Mouse (Mus musculus) hindbrain, postnatal 0 days (tissue): ENCODE data around the gene Relch. TPM values are rescaled to one million over a fixed set of nuclear protein-coding genes. Genes with fewer than 3 reads are reported as not detected.

ENCODE experiments used
- ATAC-seq: fragments of 200-750 bp; cut with Nextera tagmentation; 2 replicates; pipeline ENCODE4 v1.8.0; 2017; ENCODE audit warnings: mild to moderate bottlenecking, moderate TSS enrichment, moderate library complexity
- DNase-seq: peaks from one replicate; pipeline ENCODE4 v3.0.0-alpha.2; 2015; ENCODE audit warnings: low spot score
- H3K27ac ChIP-seq: fragments of 300-500 bp; sonication (generic); 2 replicates; pipeline ENCODE4 v1.5.1; 2014; ENCODE audit warnings: mild to moderate bottlenecking
- H3K27me3 ChIP-seq: fragments of 300-500 bp; sonication (generic); 2 replicates; pipeline ENCODE4 v1.6.1; 2014; ENCODE audit warnings: low read length, mixed read lengths; ENCODE audit not compliant: insufficient read depth
- H3K36me3 ChIP-seq: fragments of 300-500 bp; sonication (generic); 2 replicates; pipeline ENCODE4 v1.6.1; 2014; ENCODE audit warnings: low read length, mixed read lengths; ENCODE audit not compliant: insufficient read depth
- H3K4me1 ChIP-seq: fragments of 300-500 bp; sonication (generic); 2 replicates; pipeline ENCODE4 v1.6.1; 2014; ENCODE audit warnings: antibody characterized with exemption, low read length, mixed read lengths; ENCODE audit not compliant: insufficient read depth
- H3K4me2 ChIP-seq: fragments of 300-500 bp; sonication (generic); 2 replicates; pipeline ENCODE4 v1.6.1; 2014; ENCODE audit warnings: low read depth, mild to moderate bottlenecking, low read length, moderate library complexity, mixed read lengths
- H3K4me3 ChIP-seq: fragments of 300-500 bp; sonication (generic); 2 replicates; pipeline ENCODE4 v1.5.1; 2014; ENCODE audit warnings: low read length
- H3K9ac ChIP-seq: fragments of 300-500 bp; sonication (generic); replicated peaks from 2 replicates; pipeline ENCODE4 v1.6.1; 2014; ENCODE audit warnings: mild to moderate bottlenecking, low read length, moderate library complexity, mixed read lengths
- H3K9me3 ChIP-seq: fragments of 300-500 bp; sonication (generic); 2 replicates; pipeline ENCODE4 v1.6.1; 2016; ENCODE audit warnings: low read length, mixed read lengths
- CTCF ChIP-seq: IDR thresholded peaks from 2 replicates; pipeline ENCODE4 v1.5.1; 2016; ENCODE audit warnings: antibody characterized with exemption, control low read depth, low read depth
- WGBS: fragments of 180-500 bp; shearing (Covaris S2); extraction: QIAGEN DNeasy Blood & Tissue Kit; methylation state at CpG from one replicate; pipeline ENCODE4 v1.1.7; 2014; 5-methylcytosine and 5-hydroxymethylcytosine counted together
- polyA plus RNA-seq: library from polyadenylated mRNA; unstranded; fragments of >200 nt; fragmentation: Nextera tagmentation; extraction: Ambion mirVana; gene quantifications from 2 replicates; pipeline ENCODE4 v1.2.1, GENCODE M21; 2015
- total RNA-seq: library from RNA; depleted of rRNA; stranded (reverse); fragments of >200 nt; gene quantifications from 2 replicates; pipeline ENCODE4 v1.2.3, GENCODE M21; 2014; rRNA removed

The Relch gene
- 80.7 and 82.8 TPM in 2 replicates for total RNA-seq
- 47.1 and 47.8 TPM in 2 replicates for polyA plus RNA-seq

- no peaks in the 10 kb centered on the region for H3K36me3 ChIP-seq
- peak within 1 kb of the TSS; percentile 94 for H3K4me2 ChIP-seq
- peak; percentile 99 for ATAC-seq
- no peaks in the 10 kb centered on the region for H3K9me3 ChIP-seq
- peak within 1 kb of the TSS; percentile 92 for H3K9ac ChIP-seq
- H3K27me3 ChIP-seq: no peaks in the 10 kb centered on the region
- H3K4me1 ChIP-seq: peaks cover 9% of the 10 kb centered on the region; the same call in 1 of the 2 replicates
- TF ChIP-seq CTCF: peak; percentile 45
- H3K27ac ChIP-seq: peak within 1 kb of the TSS; percentile 91
- H3K4me3 ChIP-seq: peak within 1 kb of the TSS; percentile 93
- under 1% methylated on average over 41 of the region's 41 CpGs for WGBS
- peak; percentile 99 for DNase-seq
These were observed at the start of gene Relch, which contains the start of gene Pign for GRCm38 (mm10) chr1:105663171-105663961. TSS of gene Relch (plus strand) at chr1:105663861. TSS of gene Pign (minus strand) at chr1:105663677.

GRCm38 (mm10) chr1:105630481-105630880 lies 33.2 kb upstream of the Relch start:
- Histone ChIP-seq H3K4me2 (no peak overlapping the region), H3K27me3 (no peaks in the 10 kb centered on the region), H3K9ac (no peak overlapping the region), H3K4me1 (no peaks in the 10 kb centered on the region), H3K9me3 (no peaks in the 10 kb centered on the region), H3K27ac (no peak overlapping the region), H3K36me3 (no peaks in the 10 kb centered on the region), H3K4me3 (no peak overlapping the region)
- DNase-seq: peak; percentile 88
- peak; percentile 81 for TF ChIP-seq CTCF
- WGBS: 43% methylated on average over 3 of the region's 3 CpGs
- peak; percentile 56; the same call in 1 of the 2 replicates for ATAC-seq

- no peak for TF ChIP-seq CTCF
- DNase-seq (no peak), ATAC-seq (no peak)
- Histone ChIP-seq H3K9me3 (no peaks in the 10 kb centered on the region), H3K4me1 (no peaks in the 10 kb centered on the region), H3K36me3 (peaks cover 4% of the 10 kb centered on the region; the same call in 1 of the 2 replicates), H3K4me2 (no peak overlapping the region), H3K27me3 (no peaks in the 10 kb centered on the region), H3K9ac (no peak overlapping the region), H3K4me3 (no peak overlapping the region), H3K27ac (no peak overlapping the region)
- 87% methylated on average over 3 of the region's 3 CpGs for WGBS
These were observed 19.6 kb upstream of the Relch start for GRCm38 (mm10) chr1:105644093-105644492.

- H3K4me3 ChIP-seq: no peak overlapping the region
- H3K4me2 ChIP-seq: no peak overlapping the region
- no peaks in the 10 kb centered on the region for H3K4me1 ChIP-seq
- H3K27ac ChIP-seq: no peak overlapping the region
- peaks cover 4% of the 10 kb centered on the region; the same call in 1 of the 2 replicates for H3K36me3 ChIP-seq
- H3K27me3 ChIP-seq: no peaks in the 10 kb centered on the region
- TF ChIP-seq CTCF: no peak
- ATAC-seq (no peak), DNase-seq (no peak)
- H3K9me3 ChIP-seq: no peaks in the 10 kb centered on the region
- 85% methylated on average over 1 of the region's 1 CpGs for WGBS
- H3K9ac ChIP-seq: no peak overlapping the region
These were observed 13.0 kb upstream of the Relch start for GRCm38 (mm10) chr1:105650650-105651049.

- H3K4me1 ChIP-seq: no peaks in the 10 kb centered on the region
- H3K9ac ChIP-seq: no peak overlapping the region
- DNase-seq (no peak), ATAC-seq (no peak)
- no peaks in the 10 kb centered on the region for H3K9me3 ChIP-seq
- TF ChIP-seq CTCF: no peak
- no peak overlapping the region for H3K27ac ChIP-seq
- H3K27me3 ChIP-seq: no peaks in the 10 kb centered on the region
- H3K4me2 ChIP-seq: no peak overlapping the region
- no peaks in the 10 kb centered on the region for H3K36me3 ChIP-seq
- 100% methylated on average over 1 of the region's 1 CpGs for WGBS
- no peak overlapping the region for H3K4me3 ChIP-seq
These were observed 9.7 kb upstream of the Relch start for GRCm38 (mm10) chr1:105653981-105654380.

GRCm38 (mm10) chr1:105660015-105660414 lies 3.6 kb upstream of the Relch start:
- no peaks in the 10 kb centered on the region for H3K27me3 ChIP-seq
- H3K9me3 ChIP-seq: no peaks in the 10 kb centered on the region
- no peaks in the 10 kb centered on the region for H3K4me1 ChIP-seq
- no peak overlapping the region for H3K9ac ChIP-seq
- H3K4me2 ChIP-seq: no peak overlapping the region
- peak; percentile 75 for TF ChIP-seq CTCF
- no peaks in the 10 kb centered on the region for H3K36me3 ChIP-seq
- WGBS: 16% methylated on average over 3 of the region's 3 CpGs
- no peak overlapping the region for H3K4me3 ChIP-seq
- peak; percentile 78 for DNase-seq
- H3K27ac ChIP-seq: no peak overlapping the region
- no peak for ATAC-seq

GRCm38 (mm10) chr1:105662820-105663170 lies 866 bp upstream of the Relch start:
- Histone ChIP-seq H3K27ac (peak overlapping the region; percentile 71; the same call in 1 of the 2 replicates), H3K4me3 (peak overlapping the region; percentile 93), H3K4me1 (peaks cover 9% of the 10 kb centered on the region; the same call in 1 of the 2 replicates), H3K36me3 (no peaks in the 10 kb centered on the region), H3K9me3 (no peaks in the 10 kb centered on the region), H3K4me2 (peak overlapping the region; percentile 89), H3K27me3 (no peaks in the 10 kb centered on the region), H3K9ac (peak overlapping the region; percentile 68)
- WGBS: 6% methylated on average over 6 of the region's 6 CpGs
- DNase-seq (no peak), ATAC-seq (no peak)
- no peak for TF ChIP-seq CTCF
